Mouse (Mus musculus) MEL (cell line): ENCODE results near the gene Nop58. TPM values are rescaled to one million over a fixed set of nuclear protein-coding genes. Genes with fewer than 3 reads are reported as not detected.
"Not testable (repeated sequence)": the region's sequence is repeated elsewhere in the genome, so short reads cannot be mapped to it uniquely, and the experiment has no call there.

ENCODE experiments used
- DNase-seq: peaks from one replicate; pipeline ENCODE4 v3.0.0; 2011; ENCODE audit warnings: low read depth, low spot score
- H3K27ac ChIP-seq: 2 replicates; pipeline ENCODE4 v1.5.1; 2012; ENCODE audit warnings: low read depth, mild to moderate bottlenecking, control low read depth, low read length, moderate library complexity; ENCODE audit not compliant: control insufficient read depth
- H3K27me3 ChIP-seq, 2 experiments: fragments of 150-350 bp in 1 of 2; sonication (generic) in 1 of 2; 2 replicates each; pipeline ENCODE4 v1.6.1; 2012; ENCODE audit warnings: low read length in 2 of 2, mild to moderate bottlenecking in 2 of 2, improper control_type of control experiment in 1 of 2, moderate library complexity in 1 of 2; ENCODE audit not compliant: insufficient read depth in 2 of 2, control insufficient read depth in 1 of 2
- H3K36me3 ChIP-seq, 2 experiments: 2 replicates each; pipeline ENCODE4 v1.6.1; 2012 to 2014; ENCODE audit warnings: low read length in 2 of 2, improper control_type of control experiment in 1 of 2, inconsistent platforms in 1 of 2, mild to moderate bottlenecking in 1 of 2; ENCODE audit not compliant: insufficient read depth in 2 of 2, control insufficient read depth in 1 of 2
- H3K4me1 ChIP-seq, 2 experiments: fragments of 150-350 bp in 1 of 2; sonication (generic) in 1 of 2; 2 replicates each; pipeline ENCODE4 v1.6.1; 2012; ENCODE audit warnings: low read length in 2 of 2, improper control_type of control experiment in 1 of 2, mild to moderate bottlenecking in 1 of 2; ENCODE audit not compliant: insufficient read depth in 2 of 2, control insufficient read depth in 1 of 2
- H3K4me3 ChIP-seq, 2 experiments: fragments of 150-350 bp in 1 of 2; sonication (generic) in 1 of 2; 2 replicates each; pipeline ENCODE4 v1.5.1; 2012; ENCODE audit warnings: low read depth in 2 of 2, low read length in 2 of 2, mild to moderate bottlenecking in 2 of 2, moderate library complexity in 2 of 2, control low read depth in 1 of 2, improper control_type of control experiment in 1 of 2; ENCODE audit not compliant: control insufficient read depth in 1 of 2, insufficient read depth in 1 of 2
- H3K79me2 ChIP-seq: 2 replicates; pipeline ENCODE4 v1.6.1; 2012; ENCODE audit warnings: mild to moderate bottlenecking, low read length, moderate library complexity; ENCODE audit not compliant: control insufficient read depth, poor library complexity, insufficient read depth
- H3K9ac ChIP-seq: 2 replicates; pipeline ENCODE4 v1.6.1; 2012; ENCODE audit warnings: low read depth, mild to moderate bottlenecking, control low read depth, low read length, moderate library complexity; ENCODE audit not compliant: control insufficient read depth, poor library complexity, severe bottlenecking
- H3K9me3 ChIP-seq: fragments of 150-350 bp; sonication (generic); replicated peaks from 2 replicates; pipeline ENCODE4 v1.6.1; 2012; ENCODE audit warnings: mild to moderate bottlenecking, low read length, improper control_type of control experiment, moderate library complexity; ENCODE audit not compliant: insufficient read depth
- CTCF ChIP-seq, 3 experiments: IDR thresholded peaks in 2 of 3; conservative IDR thresholded peaks in 1 of 3; 2 replicates each; pipeline ENCODE4 v1.5.1; 2011 to 2012; ENCODE audit warnings: low read length in 3 of 3, low read depth in 2 of 3, mild to moderate bottlenecking in 2 of 3, improper control_type of control experiment in 1 of 3, inconsistent platforms in 1 of 3, mixed read lengths in 1 of 3, moderate library complexity in 1 of 3; ENCODE audit not compliant: control insufficient read depth in 1 of 3, insufficient read depth in 1 of 3, poor library complexity in 1 of 3, severe bottlenecking in 1 of 3
- ETS1 ChIP-seq: IDR thresholded peaks from 2 replicates; pipeline ENCODE4 v1.6.1; 2012; ENCODE audit warnings: low read depth, mild to moderate bottlenecking, inconsistent platforms, low read length, improper control_type of control experiment, moderate library complexity
- GATA1 ChIP-seq: IDR thresholded peaks from 2 replicates; pipeline ENCODE4 v1.6.1; 2011; ENCODE audit warnings: low read depth, low read length, improper control_type of control experiment
- MAZ ChIP-seq: IDR thresholded peaks from 2 replicates; pipeline ENCODE4 v1.6.1; 2012; ENCODE audit warnings: low read depth, mild to moderate bottlenecking, inconsistent platforms, low read length, improper control_type of control experiment
- MYC ChIP-seq: IDR thresholded peaks from 2 replicates; pipeline ENCODE4 v1.6.1; 2011; ENCODE audit warnings: low read depth, mild to moderate bottlenecking, low read length, improper control_type of control experiment, moderate library complexity
- POLR2A ChIP-seq, 2 experiments: IDR thresholded peaks; 2 replicates each; pipeline ENCODE4 v1.6.1; 2011 to 2012; ENCODE audit warnings: low read length in 2 of 2, mild to moderate bottlenecking in 2 of 2, control low read depth in 1 of 2, improper control_type of control experiment in 1 of 2, low read depth in 1 of 2, moderate library complexity in 1 of 2; ENCODE audit not compliant: control insufficient read depth in 1 of 2, insufficient read depth in 1 of 2, poor library complexity in 1 of 2
- POLR2AphosphoS5 ChIP-seq: IDR thresholded peaks from 2 replicates; pipeline ENCODE4 v1.6.1; 2012; ENCODE audit warnings: low read depth, borderline replicate concordance, mild to moderate bottlenecking, inconsistent platforms, low read length, moderate library complexity, mixed read lengths
- RAD21 ChIP-seq: IDR thresholded peaks from 2 replicates; pipeline ENCODE4 v1.6.1; 2011; ENCODE audit warnings: mild to moderate bottlenecking, low read depth, low read length, improper control_type of control experiment
- SMC3 ChIP-seq: IDR thresholded peaks from 2 replicates; pipeline ENCODE4 v1.6.1; 2011; ENCODE audit warnings: low read depth, low read length, improper control_type of control experiment
- TAL1 ChIP-seq: IDR thresholded peaks from 2 replicates; pipeline ENCODE4 v1.6.1; 2012; ENCODE audit warnings: mild to moderate bottlenecking, inconsistent platforms, low read length, moderate library complexity, mixed read lengths
- TCF12 ChIP-seq: IDR thresholded peaks from 2 replicates; pipeline ENCODE4 v1.6.1; 2014; ENCODE audit warnings: low read depth, mild to moderate bottlenecking, inconsistent platforms, low read length, improper control_type of control experiment, moderate library complexity
- UBTF ChIP-seq: IDR thresholded peaks from 2 replicates; pipeline ENCODE4 v1.6.1; 2012; ENCODE audit warnings: low read depth, mild to moderate bottlenecking, inconsistent platforms, low read length, improper control_type of control experiment, moderate library complexity, borderline replicate concordance; ENCODE audit not compliant: insufficient read depth
- ZKSCAN1 ChIP-seq: IDR thresholded peaks from 2 replicates; pipeline ENCODE4 v1.6.1; 2012; ENCODE audit warnings: low read depth, mild to moderate bottlenecking, inconsistent platforms, low read length, improper control_type of control experiment, moderate library complexity
- polyA plus RNA-seq, 2 experiments: library from polyadenylated mRNA; stranded (reverse) in 1 of 2; unstranded in 1 of 2; fragments of >175 nt in 1 of 2; fragments of >200 nt in 1 of 2; gene quantifications; 2 replicates each; pipeline versions ENCODE4 v1.2.1 to v1.2.4; 2012; ENCODE audit warnings: low replicate concordance in 2 of 2, low read depth in 1 of 2; ENCODE audit not compliant: insufficient read length in 2 of 2, insufficient read depth in 1 of 2, missing spikeins in 1 of 2
- total RNA-seq: library from RNA; depleted of rRNA; stranded (reverse); fragments of 300-350 nt; gene quantifications from 2 replicates; pipeline ENCODE4 v1.2.3, GENCODE M21; 2012

The Nop58 gene
- total and polyA plus RNA-seq, 3 experiments = 474 to 1,828 (median 590) TPM

DNA sequence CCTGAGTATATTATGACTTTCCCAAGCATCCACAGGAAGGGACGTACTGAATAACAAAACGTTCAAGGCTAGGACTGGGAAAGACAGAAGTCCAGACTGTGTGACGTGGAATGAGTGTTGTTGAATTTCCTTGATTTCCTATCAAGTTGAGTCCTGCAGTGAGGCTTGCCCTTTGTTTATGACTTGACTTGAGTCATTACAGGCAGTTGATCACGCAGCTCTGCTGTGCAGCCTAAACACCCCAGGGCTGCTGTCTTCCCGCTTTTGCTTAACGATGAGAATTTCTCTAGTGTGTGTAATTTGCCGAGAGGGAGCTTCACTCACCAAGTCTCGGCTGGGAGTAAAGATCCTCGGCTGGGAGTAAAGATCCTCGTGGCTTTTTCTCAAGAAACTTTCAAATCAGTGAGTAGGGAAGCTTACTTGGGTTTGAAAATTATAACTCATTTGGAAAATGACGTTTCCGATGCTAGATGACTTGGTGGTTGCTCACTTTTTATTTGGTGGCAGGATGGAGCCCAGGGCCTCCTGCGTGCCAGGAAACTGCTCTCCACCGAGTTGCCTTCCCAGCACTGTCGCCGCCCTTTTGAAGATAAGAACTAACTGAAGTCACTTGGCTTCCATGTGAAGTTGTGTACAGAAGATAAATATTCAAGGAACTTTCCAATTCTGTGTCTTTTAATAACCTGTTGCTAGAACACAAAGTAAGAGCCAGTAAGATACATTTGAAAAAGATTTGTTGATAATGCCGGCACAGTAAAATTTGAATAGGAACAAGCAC lies 55.0 kb downstream of the Nop58 start (continued):
- peak in 1 of 2 experiments; percentile 74; a peak in 2 of 4 replicates for TF ChIP-seq POLR2A (IDR thresholded peaks at IDR 0.05; ENCODE audit: control insufficient read depth in 1 of 2, insufficient read depth in 1 of 2, low read depth in 1 of 2, low read length in 2 of 2, poor library complexity in 1 of 2)
- TF ChIP-seq TCF12 = peak; percentile 77
- TF ChIP-seq MYC = no peak; the same call in 1 of the 2 replicates
- no peak for TF ChIP-seq POLR2AphosphoS5

DNA sequence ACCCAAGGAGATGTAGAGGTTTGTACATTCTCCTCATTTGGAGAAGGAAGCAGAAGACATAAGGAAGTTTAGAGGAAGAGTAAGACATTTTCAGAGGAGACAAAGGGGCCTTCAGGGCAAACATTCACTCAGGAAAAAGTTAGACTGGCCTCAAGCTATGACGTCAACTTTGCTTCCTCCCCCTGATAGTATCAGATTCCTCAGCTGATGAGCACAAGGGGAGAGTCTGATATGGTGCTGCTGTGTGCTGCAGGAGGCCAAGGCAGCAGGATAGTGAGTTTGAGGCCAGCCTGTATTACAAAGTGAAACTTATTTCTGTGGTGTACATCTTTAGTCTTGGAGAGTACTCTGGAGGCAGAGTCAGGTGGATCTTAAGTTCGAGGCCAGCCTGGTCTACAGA lies 64.3 kb downstream of the Nop58 start:
- H3K27me3 ChIP-seq = no peaks in the 10 kb centered on the region
- H3K27ac ChIP-seq = peak overlapping the region; percentile 32; the same call in 1 of the 2 replicates
- H3K36me3 ChIP-seq = peaks cover 0 to 9% of the 10 kb centered on the region in 2 experiments; a peak in 2 of 4 replicates
- H3K9me3 ChIP-seq = no peaks in the 10 kb centered on the region
- no peaks in the 10 kb centered on the region for H3K79me2 ChIP-seq
- H3K4me1 ChIP-seq = peaks cover 3 to 6% of the 10 kb centered on the region in 2 experiments; a peak in 3 of 4 replicates
- no peak for DNase-seq
- H3K4me3 ChIP-seq = no peak overlapping the region
- no peak for TF ChIP-seq TAL1
- peak; percentile 72 for TF ChIP-seq ETS1
- 0 out of 2 replicates have a peak, but pooled peaks have one; percentile 10 for TF ChIP-seq TCF12
- 0 out of 2 replicates have a peak, but pooled peaks have one; percentile 11 for TF ChIP-seq GATA1
- no peak for TF ChIP-seq UBTF
- TF ChIP-seq ZKSCAN1 = no peak
- no peak for TF ChIP-seq MAZ
- H3K9ac ChIP-seq = 0 out of 2 replicates have a peak overlapping the region, but pooled peaks have one; percentile 34

DNA sequence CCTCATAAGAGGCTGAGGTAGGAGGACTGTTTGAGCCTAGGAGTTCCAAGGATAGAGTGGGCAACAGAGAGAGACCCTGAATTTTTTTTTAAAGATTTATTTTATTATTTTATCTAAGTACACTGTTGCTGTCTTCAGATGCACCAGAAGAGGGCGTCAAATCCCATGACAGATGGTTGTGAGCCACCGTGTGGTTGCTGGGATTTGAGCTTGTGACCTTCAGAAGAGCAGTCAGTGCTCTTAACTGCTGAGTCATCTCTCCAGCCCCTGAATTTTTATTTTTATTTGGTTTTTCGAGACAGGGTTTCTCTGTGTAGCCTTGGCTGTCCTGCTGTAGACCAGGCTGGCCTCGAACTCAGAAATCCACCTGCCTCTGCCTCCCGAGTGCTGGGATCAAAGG lies 65.0 kb downstream of the Nop58 start:
- H3K36me3 ChIP-seq, H3K4me3 ChIP-seq, H3K27me3 ChIP-seq, H3K9ac ChIP-seq, H3K9me3 ChIP-seq, H3K4me1 ChIP-seq, H3K27ac ChIP-seq, H3K79me2 ChIP-seq: not testable (repeated sequence)
- DNase-seq = peak; percentile 60
- peak in 2 of 3 experiments; percentile 42 to 45; a peak in 4 of 6 replicates for TF ChIP-seq CTCF (IDR thresholded peaks at IDR 0.05 in 2 of 3, conservative IDR thresholded peaks at IDR 0.05 in 1 of 3; ENCODE audit: control insufficient read depth in 1 of 3, insufficient read depth in 1 of 3, low read depth in 2 of 3, low read length in 3 of 3, poor library complexity in 1 of 3, severe bottlenecking in 1 of 3)
- TF ChIP-seq RAD21 = peak; percentile 32
- peak; percentile 25; the same call in 1 of the 2 replicates for TF ChIP-seq SMC3
